Mouse (Mus musculus): ENCODE results near the gene Flot2.

Flot2 gene

GRCm38 (mm10) chr11:78104501-78104900 is 66.8 kb downstream of the Flot2 start:
- no peak for DNase-seq
